Mouse (Mus musculus) right cerebral cortex, postnatal 4 days (tissue): Measurements from ENCODE around the gene Tchhl1.

Source experiments
- DNase-seq: peaks from one replicate; pipeline ENCODE4 v3.0.0-alpha.2; 2022

Gene Tchhl1

GRCm38 (mm10) chr3:93505960-93506863 is 37.7 kb downstream of the Tchhl1 start:
- no peak for DNase-seq

- no peak for DNase-seq
Observed at GRCm38 (mm10) chr3:93506881-93507325, 38.3 kb downstream of the Tchhl1 start.

- DNase-seq = no peak
Observed at GRCm38 (mm10) chr3:93509301-93509700, 40.7 kb downstream of the Tchhl1 start.

- no peak for DNase-seq
Observed at GRCm38 (mm10) chr3:93511036-93511435, 42.5 kb downstream of the Tchhl1 start.

GRCm38 (mm10) chr3:93511801-93512200 is 43.2 kb downstream of the Tchhl1 start:
- DNase-seq = no peak

- DNase-seq = no peak
Observed at GRCm38 (mm10) chr3:93512386-93513101, 44.0 kb downstream of the Tchhl1 start.

GRCm38 (mm10) chr3:93514628-93515027 is 46.1 kb downstream of the Tchhl1 start:
- DNase-seq = no peak

GRCm38 (mm10) chr3:93517343-93517742 is 48.8 kb downstream of the Tchhl1 start:
- DNase-seq = no peak

- no peak for DNase-seq
Observed at GRCm38 (mm10) chr3:93519856-93520329, 51.3 kb downstream of the Tchhl1 start.

GRCm38 (mm10) chr3:93520330-93521193 is 52.0 kb downstream of the Tchhl1 start, which contains the start of gene S100a11:
TSS of gene S100a11 (plus strand) at chr3:93520488.
- DNase-seq = peak; percentile 33
